Mouse (Mus musculus) E14TG2a.4 (cell line): ENCODE data around the gene Fam189b.
A peak's percentile ranks its signal among the peaks of the same experiment; 100 is the strongest.

ENCODE experiments used
- H3K27me3 ChIP-seq: 2 replicates; pipeline ENCODE4 v1.6.1; 2014; ENCODE audit warnings: low read length, control low read depth; ENCODE audit not compliant: insufficient read depth
- H3K36me3 ChIP-seq: 2 replicates; pipeline ENCODE4 v1.6.1; 2014; ENCODE audit warnings: low read length, control low read depth; ENCODE audit not compliant: insufficient read depth
- H3K4me1 ChIP-seq: replicated peaks from 2 replicates; pipeline ENCODE4 v1.6.1; 2014; ENCODE audit warnings: low read depth, low read length, control low read depth
- H3K4me3 ChIP-seq: replicated peaks from 2 replicates; pipeline ENCODE4 v1.5.1; 2014; ENCODE audit warnings: mild to moderate bottlenecking, low read length
- H3K9me3 ChIP-seq: 2 replicates; pipeline ENCODE4 v1.6.1; 2014; ENCODE audit warnings: low read length, control low read depth
- CTCF ChIP-seq: conservative IDR thresholded peaks from 2 replicates; pipeline ENCODE4 v1.5.1; 2014; ENCODE audit warnings: low read length
- NANOG ChIP-seq: IDR thresholded peaks from 2 replicates; pipeline ENCODE4 v1.6.1; 2014; ENCODE audit warnings: borderline replicate concordance, low read length, mixed read lengths
- POU5F1 ChIP-seq: IDR thresholded peaks from 2 replicates; pipeline ENCODE4 v1.6.1; 2014; ENCODE audit warnings: low read length, borderline replicate concordance

Fam189b gene

DNA sequence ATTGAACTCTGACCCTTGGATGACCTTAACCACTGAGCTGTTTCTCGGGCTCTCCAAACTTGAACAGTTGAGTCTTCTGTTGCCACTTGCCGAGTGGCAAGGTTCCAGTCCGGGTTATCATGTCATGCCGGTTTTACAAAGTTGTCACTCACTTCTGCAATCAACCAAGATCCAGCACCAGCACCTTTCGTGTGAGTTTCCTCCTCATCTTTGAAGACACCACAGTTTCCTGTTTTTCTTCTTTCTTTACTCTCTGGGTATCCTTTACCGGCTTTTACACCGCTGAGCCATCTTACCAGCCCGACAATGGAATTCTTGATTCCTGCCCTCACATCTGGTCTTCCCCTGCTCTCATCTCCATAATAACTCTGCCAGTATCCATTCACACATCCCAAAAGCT, 7.5 kb downstream of the Fam189b start:
- Histone ChIP-seq H3K4me3 (no peak overlapping the region), H3K9me3 (no peaks in the 10 kb centered on the region)
- TF ChIP-seq CTCF (no peak), POU5F1 (no peak), NANOG (no peak)

DNA sequence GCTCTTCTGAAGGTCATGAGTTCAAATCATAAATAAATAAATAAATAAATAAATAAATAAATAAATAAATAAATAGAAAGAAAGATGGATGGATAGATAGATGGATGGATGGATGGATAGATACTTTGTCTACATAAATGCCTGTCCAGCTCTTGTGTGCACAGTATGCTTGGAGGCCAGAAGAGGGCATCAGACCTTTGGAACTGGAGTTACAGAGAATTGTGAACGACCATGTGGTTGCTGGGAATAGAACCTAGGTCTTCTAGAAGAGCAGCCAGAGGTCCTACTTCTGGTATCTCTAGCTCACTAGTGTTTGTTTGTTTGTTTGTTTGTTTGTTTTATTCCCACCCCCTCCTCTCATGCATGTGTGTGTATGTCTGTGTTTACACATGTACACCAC, 10.4 kb downstream of the Fam189b start:
- Histone ChIP-seq H3K9me3 (no peaks in the 10 kb centered on the region), H3K36me3 (no peaks in the 10 kb centered on the region), H3K4me3 (no peak overlapping the region), H3K4me1 (peaks cover 29% of the 10 kb centered on the region), H3K27me3 (peaks cover 2% of the 10 kb centered on the region; the same call in 1 of the 2 replicates)
- TF ChIP-seq CTCF (no peak), POU5F1 (no peak), NANOG (no peak)

More for the DNA sequence above, 7.5 kb downstream of the Fam189b start:
- Histone ChIP-seq H3K27me3 (peaks cover 24% of the 10 kb centered on the region), H3K4me1 (peaks cover 40% of the 10 kb centered on the region), H3K36me3 (no peaks in the 10 kb centered on the region)

- H3K36me3 ChIP-seq = no peaks in the 10 kb centered on the region
- H3K9me3 ChIP-seq = no peaks in the 10 kb centered on the region
- H3K4me3 ChIP-seq = no peak overlapping the region
- peaks cover 24% of the 10 kb centered on the region for H3K4me1 ChIP-seq
- H3K27me3 ChIP-seq = no peaks in the 10 kb centered on the region; the same call in 1 of the 2 replicates
- TF ChIP-seq CTCF = peak; percentile 21
- TF ChIP-seq POU5F1 = no peak
Measured at GRCm38 (mm10) chr3:89193853-89194252, 10.9 kb downstream of the Fam189b start.

DNA sequence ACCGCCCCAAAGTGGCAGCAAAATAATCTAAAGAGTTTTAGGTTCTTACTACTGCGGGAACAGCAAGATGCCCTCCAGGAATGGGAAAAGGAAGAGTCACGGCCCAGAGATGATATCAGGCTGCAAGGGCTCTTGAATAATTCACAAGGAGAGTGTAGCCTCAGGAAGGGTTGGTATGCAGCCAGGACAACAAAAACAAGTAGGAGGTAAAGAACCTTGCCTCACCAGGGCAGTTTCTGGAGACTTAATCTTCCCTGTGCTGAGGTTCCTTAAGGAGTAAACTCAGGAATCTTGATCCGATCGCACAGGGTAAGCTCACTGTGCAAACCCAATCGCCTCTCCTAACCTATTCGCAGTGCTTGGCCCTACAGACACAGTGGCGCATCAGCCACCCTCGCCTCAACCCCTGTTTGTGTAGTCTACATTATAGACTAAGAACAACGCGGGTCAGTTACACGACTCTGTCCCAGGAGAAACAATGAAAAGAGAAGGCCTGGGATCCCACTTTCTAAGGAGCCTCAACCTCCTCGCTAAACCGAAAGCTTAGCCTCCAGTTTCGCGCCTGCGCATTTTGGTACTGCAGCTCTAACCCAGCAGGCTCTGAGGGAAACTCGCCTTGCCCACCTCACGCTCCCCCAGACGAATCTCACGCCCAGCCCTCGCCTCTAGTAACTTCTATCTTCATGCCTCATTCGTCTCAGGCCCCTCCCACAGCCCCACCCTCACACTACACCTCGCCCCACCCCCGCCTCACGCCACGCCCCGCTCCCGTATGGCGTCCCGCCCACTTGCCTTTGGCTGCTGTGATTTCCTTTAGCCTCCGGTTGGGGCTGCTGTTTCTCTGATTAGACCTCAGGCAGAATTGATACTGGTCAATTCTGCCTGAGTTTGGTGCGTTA, 13.3 kb downstream of the Fam189b start:
- peak overlapping the region; percentile 37 for H3K4me3 ChIP-seq
- H3K27me3 ChIP-seq = no peaks in the 10 kb centered on the region
- peaks cover 22% of the 10 kb centered on the region for H3K4me1 ChIP-seq
- H3K36me3 ChIP-seq = no peaks in the 10 kb centered on the region
- TF ChIP-seq NANOG (no peak), POU5F1 (no peak), CTCF (peak; percentile 25)
- no peaks in the 10 kb centered on the region for H3K9me3 ChIP-seq

GRCm38 (mm10) chr3:89199839-89200238, 16.9 kb downstream of the Fam189b start:
- peaks cover 11% of the 10 kb centered on the region for H3K36me3 ChIP-seq
- no peaks in the 10 kb centered on the region for H3K9me3 ChIP-seq
- no peaks in the 10 kb centered on the region for H3K27me3 ChIP-seq
- H3K4me1 ChIP-seq = peaks cover 36% of the 10 kb centered on the region
- H3K4me3 ChIP-seq = no peak overlapping the region
- TF ChIP-seq NANOG = no peak
- no peak for TF ChIP-seq CTCF
- no peak for TF ChIP-seq POU5F1

- Histone ChIP-seq H3K4me3 (peak within 1 kb of the TSS; percentile 83), H3K4me1 (peaks cover 18% of the 10 kb centered on the region), H3K9me3 (no peaks in the 10 kb centered on the region), H3K36me3 (peaks cover 38% of the 10 kb centered on the region), H3K27me3 (no peaks in the 10 kb centered on the region)
- TF ChIP-seq POU5F1 (no peak), NANOG (no peak), CTCF (no peak)
Measured at GRCm38 (mm10) chr3:89202253-89203141, 19.6 kb downstream of the Fam189b start, which contains the start of gene Gba. TSS of gene Gba (plus strand) at chr3:89202928.

GRCm38 (mm10) chr3:89203142-89203514, 20.2 kb downstream of the Fam189b start:
- TF ChIP-seq CTCF = no peak
- TF ChIP-seq NANOG = no peak
- no peak for TF ChIP-seq POU5F1
- Histone ChIP-seq H3K4me3 (peak overlapping the region; percentile 83), H3K36me3 (peaks cover 44% of the 10 kb centered on the region), H3K9me3 (no peaks in the 10 kb centered on the region), H3K4me1 (peaks cover 22% of the 10 kb centered on the region), H3K27me3 (no peaks in the 10 kb centered on the region)

DNA sequence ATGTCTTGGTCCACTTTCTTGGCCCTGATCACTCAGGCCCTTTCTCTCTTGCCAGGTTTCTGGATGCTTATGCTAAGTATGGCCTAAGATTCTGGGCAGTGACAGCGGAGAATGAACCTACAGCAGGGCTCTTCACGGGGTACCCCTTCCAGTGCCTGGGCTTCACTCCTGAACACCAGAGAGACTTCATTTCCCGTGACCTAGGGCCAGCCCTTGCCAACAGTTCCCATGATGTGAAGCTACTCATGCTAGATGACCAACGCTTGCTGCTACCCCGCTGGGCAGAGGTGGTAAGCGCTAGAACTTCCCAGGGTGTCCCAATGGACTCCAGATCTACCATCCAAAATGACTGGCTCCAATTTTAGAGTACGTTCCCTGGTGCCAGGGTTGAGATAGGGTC, 23.1 kb downstream of the Fam189b start:
- H3K9me3 ChIP-seq = no peaks in the 10 kb centered on the region
- no peak for TF ChIP-seq CTCF
- TF ChIP-seq NANOG = no peak
- TF ChIP-seq POU5F1 = no peak

More for the DNA sequence above, 23.1 kb downstream of the Fam189b start:
- Histone ChIP-seq H3K27me3 (no peaks in the 10 kb centered on the region), H3K4me3 (no peak overlapping the region), H3K36me3 (peaks cover 74% of the 10 kb centered on the region), H3K4me1 (peaks cover 45% of the 10 kb centered on the region)
